Mouse (Mus musculus) inflammation-experienced regulatory T-cells, adult 6 months (primary cell): ENCODE measurements around the gene Trim47. TPM values are rescaled to one million over a fixed set of nuclear protein-coding genes. Genes with fewer than 3 reads are reported as not detected.
"Not testable (repeated sequence)": the region's sequence is repeated elsewhere in the genome, so short reads cannot be mapped to it uniquely, and the experiment has no call there.

ENCODE experiments used
- ATAC-seq: one replicate; pipeline ENCODE4 v1.8.0; 2017
- polyA plus RNA-seq, 3 experiments: library from polyadenylated mRNA; unstranded; fragments of 100-300 nt; shearing (Covaris generic); gene quantifications; one replicate each; pipeline ENCODE4 v1.2.1; 2017

Gene Trim47
- polyA plus RNA-seq, 3 experiments from 2014 or later, result 0.39 TPM; not detected in 2

DNA sequence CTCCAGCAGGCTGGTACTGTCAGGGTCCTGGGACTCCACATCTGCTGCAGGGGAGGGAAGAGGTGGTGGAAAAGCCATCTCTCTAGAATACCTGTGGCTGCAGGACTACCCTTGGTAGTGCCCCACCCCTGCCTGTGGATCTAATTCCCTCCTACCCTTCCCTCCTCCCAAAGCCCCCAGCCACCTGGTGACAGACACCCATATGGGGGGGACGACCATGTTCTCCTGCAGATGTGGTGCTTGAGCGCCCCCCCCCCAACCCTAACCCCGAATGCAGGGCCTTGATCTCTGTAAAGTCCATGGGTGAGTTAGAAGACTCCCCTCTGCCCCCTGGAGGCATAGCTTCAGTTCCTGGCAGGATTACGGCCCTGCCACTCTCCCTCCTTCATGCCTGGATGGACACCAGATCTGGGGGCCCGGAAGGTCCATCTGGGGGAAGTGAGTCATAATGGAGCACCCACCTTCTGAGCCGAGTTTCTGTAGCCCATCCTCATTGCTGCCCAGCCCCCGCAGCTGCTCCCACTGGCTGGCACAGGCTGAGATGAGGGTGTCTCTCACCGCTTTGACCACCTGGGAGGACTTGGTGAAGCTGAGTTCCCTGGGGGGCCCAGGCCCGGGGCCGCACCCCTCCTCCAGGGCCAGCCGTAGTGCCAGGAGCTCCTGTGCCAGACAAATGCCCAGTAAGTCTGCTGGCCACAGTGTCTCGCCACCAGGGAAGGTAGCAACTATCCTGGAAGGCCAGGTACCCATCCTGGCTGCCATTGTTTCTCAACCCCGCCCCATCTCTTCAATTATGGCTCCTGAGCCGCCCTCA is 19.8 kb downstream of the Trim47 start:
- no peak for ATAC-seq

DNA sequence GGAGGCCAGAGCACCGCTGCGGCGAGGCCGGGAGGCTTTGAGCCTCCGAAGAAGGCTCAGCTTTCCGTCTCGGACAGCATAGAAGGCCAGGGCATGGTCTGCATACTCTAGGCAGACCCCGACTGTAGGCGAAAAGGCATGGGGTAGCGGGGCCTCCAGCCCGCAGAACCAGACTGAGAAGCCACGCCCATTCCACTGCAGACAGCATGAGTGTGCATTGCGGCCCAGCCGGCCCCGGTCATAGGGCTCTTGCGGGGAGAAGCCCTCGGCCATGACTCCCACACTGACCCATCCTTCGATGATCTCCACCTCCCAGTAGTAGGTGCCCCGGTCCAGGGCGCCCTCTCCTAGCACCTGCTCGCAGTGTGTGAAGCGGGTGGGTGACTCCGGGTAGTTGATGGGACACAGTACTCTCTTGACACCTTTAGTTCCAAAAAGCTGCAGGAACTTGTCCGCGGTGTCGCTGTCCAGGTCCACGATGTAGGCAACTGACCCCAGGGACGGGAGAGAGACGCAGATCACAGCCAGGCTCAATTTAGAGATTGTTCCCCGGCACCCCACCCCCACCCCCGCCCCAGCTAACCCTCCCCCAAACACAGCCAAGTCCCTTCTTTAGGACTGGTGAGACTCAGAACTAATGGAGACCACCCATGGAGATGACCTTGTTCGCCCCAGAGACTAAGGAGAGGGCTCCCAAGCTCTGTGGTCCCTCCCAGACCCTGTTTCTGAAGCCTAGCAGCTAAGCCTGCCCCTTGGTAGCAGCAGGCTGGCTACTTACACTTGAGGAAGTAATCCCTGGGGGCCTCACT is 20.7 kb downstream of the Trim47 start:
- no peak for ATAC-seq

GRCm38 (mm10) chr11:116105065-116105464 is 21.9 kb downstream of the Trim47 start:
- ATAC-seq, result no peak

DNA sequence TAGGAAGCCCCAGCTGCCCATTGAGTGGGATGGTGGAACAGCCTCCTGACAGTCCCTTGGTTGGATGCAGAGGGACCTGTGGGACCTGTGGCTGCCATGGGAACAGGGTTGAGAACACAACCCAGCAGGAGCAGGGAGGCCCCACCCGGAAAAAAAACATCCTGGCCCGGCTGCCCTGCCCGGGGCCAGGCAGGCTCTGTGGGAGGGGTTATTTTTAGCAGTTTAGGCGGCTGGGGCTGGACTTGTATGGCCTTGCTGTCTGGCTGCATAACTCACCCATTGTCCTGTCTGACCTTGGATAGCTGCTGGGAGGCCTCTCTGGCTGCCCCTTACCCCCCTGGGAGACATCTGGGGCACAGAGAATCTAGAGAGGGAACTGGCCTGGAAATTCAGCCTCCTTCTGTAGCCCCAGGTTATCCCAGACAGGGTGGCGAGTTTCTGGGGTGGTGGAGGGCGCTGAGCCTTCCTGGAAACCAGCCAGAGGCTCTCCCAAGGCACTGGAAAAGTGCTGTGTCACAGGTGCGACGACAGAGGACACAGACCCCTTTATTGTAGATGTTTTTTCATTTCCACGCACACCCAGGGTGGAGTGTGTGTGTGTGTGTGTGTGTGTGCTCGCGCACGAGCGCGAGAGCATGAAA is 22.9 kb downstream of the Trim47 start:
- ATAC-seq, result no peak

DNA sequence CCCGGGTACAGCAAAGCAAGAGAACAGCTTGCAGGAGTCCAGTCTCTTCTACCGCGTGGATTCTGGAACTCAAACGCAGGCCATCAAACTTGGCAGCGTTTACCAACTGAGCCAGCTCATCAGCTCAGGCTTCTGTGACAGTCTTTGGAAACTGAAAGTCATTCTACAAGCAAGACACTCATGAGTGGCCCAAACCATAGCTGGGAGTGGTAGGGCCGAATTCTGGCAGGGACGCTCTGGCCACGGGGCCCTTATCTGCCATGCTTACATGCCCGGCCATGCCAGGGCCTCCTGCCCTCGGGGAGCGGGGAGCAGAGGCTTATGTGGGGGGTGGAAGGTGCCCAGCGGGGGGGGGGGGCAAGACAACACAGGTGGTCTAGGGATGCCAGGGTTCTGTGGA is 23.4 kb downstream of the Trim47 start:
- no peak for ATAC-seq

GRCm38 (mm10) chr11:116102472-116102871 is 24.5 kb downstream of the Trim47 start:
- no peak for ATAC-seq

DNA sequence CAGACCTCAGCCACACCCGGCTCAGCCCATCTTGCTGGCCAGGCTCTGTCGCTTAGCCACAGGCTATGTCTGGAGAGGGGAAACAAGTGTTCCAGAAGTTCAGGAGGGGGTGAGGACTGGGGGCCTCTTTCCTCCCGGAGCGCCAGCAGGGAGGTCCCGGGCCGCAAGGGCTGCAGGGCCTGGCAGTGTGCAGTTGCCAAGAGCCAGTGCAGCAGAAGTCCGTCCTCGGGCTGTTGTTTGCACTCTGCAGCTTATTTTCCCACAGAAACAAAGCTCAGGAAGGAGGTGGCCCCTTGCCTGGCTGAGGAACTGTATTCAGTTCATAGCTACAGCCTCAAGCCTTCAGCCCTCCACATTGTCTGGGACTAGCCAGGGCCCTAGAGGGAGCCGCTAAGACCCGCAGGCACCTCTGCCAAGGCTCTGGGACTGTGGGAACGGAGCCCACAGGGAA is 25.1 kb downstream of the Trim47 start:
- ATAC-seq, result no peak

- no peak for ATAC-seq
These were observed 26.2 kb downstream of the Trim47 start for GRCm38 (mm10) chr11:116100839-116101238.

GRCm38 (mm10) chr11:116100385-116100784 is 26.6 kb downstream of the Trim47 start:
- ATAC-seq, result no peak

- ATAC-seq, result no peak
These were observed 27.5 kb downstream of the Trim47 start for GRCm38 (mm10) chr11:116099462-116099861.

GRCm38 (mm10) chr11:116098711-116099460 is 28.1 kb downstream of the Trim47 start:
- ATAC-seq, result no peak

- no peak for ATAC-seq
These were observed 30.5 kb downstream of the Trim47 start for GRCm38 (mm10) chr11:116096213-116097108.

DNA sequence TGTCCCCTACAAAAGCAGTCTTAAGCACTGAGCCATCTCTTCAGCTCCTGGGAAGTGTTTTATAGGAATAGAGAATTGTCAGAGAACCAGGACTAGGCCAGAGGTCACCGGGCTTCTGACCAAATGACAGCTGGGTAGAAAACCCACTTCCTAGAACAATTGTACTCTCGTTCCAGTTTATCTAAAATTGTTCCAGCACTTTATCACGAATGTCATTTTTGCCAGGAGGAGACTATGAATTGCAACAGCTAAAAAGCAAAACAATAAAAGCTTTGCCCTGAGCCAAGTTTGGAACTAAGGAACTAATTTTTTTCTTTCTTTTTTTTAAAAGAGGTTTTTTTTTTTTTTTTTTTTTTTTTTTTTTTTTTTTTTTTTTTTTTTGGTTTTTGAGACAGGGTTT is 31.4 kb downstream of the Trim47 start:
- ATAC-seq, result no peak

GRCm38 (mm10) chr11:116093771-116094565 is 33.0 kb downstream of the Trim47 start:
- ATAC-seq, result no peak

DNA sequence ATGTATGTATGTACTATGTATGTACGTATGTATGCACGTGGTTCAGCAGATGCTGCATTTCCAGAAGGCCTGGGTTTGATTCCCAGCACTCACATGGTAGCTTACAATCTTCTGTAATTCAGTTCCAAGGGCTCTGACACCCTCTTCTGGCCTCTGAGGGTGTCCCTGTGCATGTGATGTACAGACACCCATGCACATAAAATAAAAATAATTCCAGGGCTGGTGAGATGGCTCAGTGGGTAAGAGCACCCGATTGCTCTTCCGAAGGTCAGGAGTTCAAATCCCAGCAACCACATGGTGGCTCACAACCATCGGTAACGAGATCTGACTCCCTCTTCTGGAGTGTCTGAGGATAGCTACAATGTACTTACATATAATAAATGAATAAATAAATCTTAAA is 34.1 kb downstream of the Trim47 start:
- not testable (repeated sequence) for ATAC-seq

DNA sequence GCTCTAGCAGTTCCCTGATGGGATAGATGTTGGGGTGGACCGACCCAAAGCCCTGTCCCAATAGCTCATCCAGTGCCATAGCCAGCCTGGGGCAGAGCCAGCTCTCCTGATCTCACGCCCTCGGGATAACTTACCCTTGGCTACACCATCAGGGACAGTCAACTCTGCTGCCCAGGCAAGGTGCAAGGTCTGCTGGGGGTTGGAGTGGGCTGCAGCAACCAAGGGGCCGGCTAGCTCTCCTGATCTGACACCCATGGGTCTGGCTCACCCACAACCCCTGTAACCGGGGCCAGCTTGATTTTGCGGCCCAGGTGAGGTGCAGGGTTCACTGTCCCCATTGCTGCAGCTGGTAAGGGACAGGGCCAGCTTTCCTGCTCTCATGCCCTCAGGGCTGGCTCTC is 35.4 kb downstream of the Trim47 start:
- ATAC-seq, result no peak

DNA sequence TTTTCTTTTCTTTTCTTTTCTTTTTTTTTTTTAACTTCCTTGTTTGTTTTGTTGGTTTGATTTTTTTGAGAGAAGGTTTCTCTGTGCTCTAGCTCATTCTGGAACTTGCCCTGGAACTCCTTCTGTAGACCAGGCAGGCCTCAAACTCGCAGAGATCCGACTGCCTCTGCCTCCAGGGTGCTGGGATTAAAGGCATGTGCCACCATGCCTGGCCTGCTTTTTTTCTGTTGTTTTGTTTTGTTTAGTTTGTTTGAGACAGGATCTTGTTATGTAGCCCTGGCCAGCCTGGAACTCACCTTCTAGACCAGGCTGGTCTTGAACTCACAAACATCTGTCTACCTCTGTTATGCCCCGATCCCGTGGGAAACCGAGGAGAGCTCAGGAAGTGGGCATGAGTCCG is 37.5 kb downstream of the Trim47 start:
- no peak for ATAC-seq

DNA sequence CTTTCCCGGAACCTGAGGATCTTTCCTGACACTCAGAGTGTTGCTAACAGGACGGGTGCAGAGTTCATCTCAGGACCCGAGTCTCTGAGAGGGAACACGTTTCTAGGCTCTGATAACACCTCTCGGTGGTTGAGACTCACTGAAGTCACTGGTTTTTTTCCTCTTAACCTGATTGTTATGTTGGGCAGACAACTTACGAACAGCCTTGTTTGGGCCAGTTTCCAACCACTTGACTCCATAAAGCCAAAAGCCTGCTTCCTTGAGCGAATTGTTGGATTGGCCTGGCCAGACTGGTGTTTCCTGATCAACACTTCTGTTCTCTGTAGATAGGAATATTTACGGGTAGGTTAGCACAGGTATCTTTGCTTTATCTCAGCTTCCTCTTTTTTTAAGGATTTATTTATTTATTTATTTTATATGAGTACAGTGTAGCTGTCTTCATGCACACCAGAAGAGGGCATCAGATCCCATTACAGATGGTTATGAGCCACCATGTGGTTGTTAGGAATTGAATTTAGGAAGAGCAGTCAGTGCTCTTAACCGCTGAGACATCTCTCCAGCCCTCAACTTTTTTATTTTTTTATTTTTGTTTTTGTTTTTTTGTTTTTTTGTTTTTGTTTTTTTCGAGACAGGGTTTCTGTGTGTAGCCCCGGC is 38.1 kb downstream of the Trim47 start:
- ATAC-seq, result no peak

DNA sequence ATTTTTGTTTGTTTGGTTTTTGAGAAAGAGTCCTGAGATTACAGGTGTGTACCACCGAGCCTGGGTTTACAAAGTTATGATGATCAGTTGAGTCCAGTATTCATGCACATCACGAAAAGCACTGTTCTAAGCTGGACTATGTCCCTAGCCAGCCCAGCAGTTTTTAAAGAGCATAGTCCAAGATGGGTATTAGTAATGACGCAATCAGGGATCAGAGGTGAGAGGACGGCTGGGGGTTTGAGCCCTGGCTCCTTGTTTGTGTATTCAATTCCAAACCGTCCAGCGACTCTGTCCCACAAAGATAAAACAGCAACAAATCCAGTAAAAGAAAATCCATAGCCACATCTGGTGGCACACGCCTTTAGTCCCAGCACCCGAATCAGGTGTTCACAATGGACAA is 38.8 kb downstream of the Trim47 start:
- no peak for ATAC-seq
